Mouse (Mus musculus): Measurements from ENCODE around the gene Dpp8.
"Not testable (repeated sequence)": the region's sequence is repeated elsewhere in the genome, so short reads cannot be mapped to it uniquely, and the experiment has no call there.

The Dpp8 gene

GRCm38 (mm10) chr9:65021887-65022579 is 10.2 kb upstream of the Dpp8 start:
- no peak for DNase-seq (ENCODE audit: low spot score)

- no peak for DNase-seq (ENCODE audit: low spot score)
These were observed 9.6 kb upstream of the Dpp8 start for GRCm38 (mm10) chr9:65022580-65023135.

GRCm38 (mm10) chr9:65023447-65023846 is 8.8 kb upstream of the Dpp8 start:
- DNase-seq (ENCODE audit: low spot score) = no peak

DNA sequence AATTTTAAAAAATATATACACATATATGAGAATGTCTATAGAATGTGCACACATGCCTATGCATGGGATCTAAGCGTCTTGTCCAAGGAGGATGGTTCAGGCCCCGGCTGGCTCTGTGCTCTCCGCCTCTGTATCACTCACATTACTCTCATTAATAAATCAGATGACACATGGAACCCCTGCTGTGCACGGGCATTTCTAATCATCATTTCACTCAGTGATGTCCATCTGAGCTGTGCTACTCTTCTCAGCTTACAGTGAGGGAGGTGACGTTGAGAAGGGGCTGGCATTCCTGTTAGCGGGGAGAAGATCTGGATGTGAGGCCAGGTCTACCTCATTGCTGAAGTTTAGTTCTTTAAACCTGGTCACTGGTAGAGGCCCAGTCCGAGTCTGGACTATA is 5.0 kb upstream of the Dpp8 start:
- DNase-seq (ENCODE audit: low spot score) = no peak

DNA sequence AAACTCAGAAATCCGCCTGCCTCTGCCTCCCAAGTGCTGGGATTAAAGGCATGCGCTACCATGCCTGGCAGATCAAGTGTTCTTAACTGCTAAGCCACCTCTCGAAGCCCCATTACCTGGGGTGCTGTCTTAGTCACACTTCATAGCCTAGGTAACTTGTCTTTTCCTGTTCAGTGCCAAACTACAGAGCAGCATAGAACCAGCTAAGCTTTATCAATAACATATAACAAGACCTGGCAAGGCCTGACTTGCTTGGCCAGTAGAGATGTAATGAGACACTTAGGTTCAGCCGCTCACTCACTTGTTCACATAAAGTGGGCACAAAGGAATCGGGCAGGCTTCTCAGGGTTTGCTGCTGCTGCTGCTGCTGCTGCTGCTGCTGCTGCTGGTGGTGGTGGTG is 3.9 kb upstream of the Dpp8 start:
- DNase-seq (ENCODE audit: low spot score) = no peak

DNA sequence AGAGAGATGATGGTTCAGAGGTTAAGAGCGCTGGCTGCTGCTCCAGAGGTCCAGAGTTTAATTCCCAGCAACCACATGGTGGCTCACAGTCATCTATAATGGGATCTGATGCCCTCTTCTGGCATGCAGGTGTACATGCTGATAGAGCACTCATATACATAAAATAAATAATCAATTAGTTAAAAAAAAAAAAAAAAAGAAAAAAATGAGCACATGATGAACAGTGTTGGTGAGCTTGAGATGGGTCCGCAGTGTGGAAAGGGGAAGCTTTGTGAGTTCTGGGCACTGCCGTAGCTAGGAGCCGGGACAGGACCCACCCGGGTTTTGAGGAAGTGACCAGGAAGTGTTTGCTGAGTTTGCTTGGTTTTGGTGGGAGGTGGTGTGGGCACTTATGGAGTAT is 859 bp upstream of the Dpp8 start:
- DNase-seq (ENCODE audit: low spot score) = not testable (repeated sequence)

DNA sequence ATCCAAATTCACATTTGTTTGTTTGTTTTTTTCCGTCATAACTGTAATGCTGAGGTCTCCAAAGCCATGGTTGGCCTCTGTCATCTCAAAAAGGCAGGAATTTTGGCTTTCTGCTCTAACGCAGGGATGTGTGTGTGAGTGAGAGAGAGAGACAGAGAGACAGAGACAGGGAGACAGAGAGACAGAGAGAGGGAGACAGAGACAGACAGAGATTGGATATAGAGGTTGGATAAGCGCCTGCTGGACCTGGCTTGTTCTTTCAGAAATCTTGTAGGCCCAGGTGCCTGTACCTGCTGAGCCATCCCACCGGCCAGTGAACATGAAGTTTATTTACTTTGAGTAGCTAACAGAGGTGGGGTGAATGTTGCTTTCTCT is 333 bp upstream of the Dpp8 start:
- no peak for DNase-seq (ENCODE audit: low spot score)

GRCm38 (mm10) chr9:65036456-65036855 is 4.2 kb downstream of the Dpp8 start:
- no peak for DNase-seq (ENCODE audit: low spot score)

- DNase-seq (ENCODE audit: low spot score) = no peak
These were observed 4.6 kb downstream of the Dpp8 start for GRCm38 (mm10) chr9:65036861-65037260.

DNA sequence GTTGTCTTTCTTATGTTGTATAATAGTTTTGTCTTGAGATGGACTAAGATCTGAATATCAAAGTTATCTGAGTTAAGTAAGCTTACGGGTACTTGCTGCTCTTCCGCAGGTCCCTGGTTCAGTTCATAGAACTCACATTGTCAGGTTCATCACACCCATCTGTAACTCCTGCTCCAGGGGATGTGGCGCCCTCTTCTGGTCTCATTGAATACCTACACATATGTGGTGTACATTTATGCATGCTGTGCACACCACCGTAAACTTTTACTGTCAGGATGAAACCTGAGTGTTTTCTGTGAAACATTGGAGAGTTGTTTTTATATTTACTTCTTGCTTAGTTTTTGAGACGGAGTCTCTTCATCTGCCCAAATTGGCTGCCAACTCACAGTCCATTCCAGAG is 9.2 kb downstream of the Dpp8 start:
- no peak for DNase-seq (ENCODE audit: low spot score)

DNA sequence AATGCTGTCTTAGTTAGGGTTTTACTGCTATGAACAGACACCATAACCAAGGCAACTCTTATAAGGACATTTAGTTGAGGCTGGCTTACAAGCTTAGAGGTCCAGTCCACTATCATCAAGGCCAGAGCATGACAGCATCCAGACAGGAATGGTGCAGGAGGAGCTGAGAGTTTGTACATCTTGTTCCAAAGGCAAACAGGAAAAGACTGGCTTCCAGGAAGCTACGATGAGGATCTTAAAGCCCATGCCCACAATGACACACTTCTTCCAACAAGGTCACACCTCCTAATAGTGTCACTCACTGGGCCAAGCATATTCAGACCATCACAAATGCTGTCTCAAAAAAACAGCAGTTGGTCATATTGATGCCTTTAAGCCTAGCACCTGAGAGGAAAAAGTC is 14.8 kb downstream of the Dpp8 start:
- no peak for DNase-seq (ENCODE audit: low spot score)

DNA sequence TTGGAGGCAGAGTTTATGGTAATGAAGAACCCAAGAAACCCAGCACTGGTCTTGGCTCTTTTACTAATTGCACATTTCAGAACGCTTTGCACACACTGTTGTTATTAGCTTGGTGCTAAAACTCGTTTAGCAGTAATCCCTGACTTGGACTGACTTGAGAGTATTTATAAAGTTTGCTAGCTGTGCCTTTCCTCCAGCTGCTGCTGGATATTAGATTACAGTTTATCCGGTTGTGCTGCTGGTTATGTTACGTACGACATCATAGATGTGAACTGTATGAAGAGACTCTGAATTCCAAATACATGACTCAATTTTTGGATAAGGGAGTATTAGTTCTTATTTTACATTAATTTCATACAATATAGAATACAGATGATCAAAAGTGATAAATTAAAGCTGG is 17.2 kb downstream of the Dpp8 start:
- DNase-seq (ENCODE audit: low spot score) = no peak

DNA sequence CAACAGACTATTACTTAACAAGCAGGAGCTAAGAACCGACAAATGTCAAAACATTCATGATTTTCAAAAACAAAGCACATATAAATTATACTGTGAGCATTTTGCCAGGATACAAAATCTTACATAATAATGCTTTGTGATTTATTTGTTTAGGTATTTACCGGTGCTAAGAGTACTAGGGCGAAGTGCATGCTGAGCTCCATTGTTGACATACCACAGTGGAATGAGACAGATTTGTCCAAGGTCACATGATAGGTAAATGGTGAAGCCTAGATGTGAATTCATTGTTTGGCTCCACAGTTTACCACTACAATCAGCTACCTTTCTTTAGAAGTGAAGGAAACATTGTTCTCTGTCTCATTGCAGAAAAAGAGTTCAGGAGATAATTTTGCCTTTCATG is 18.8 kb downstream of the Dpp8 start:
- no peak for DNase-seq (ENCODE audit: low spot score)

DNA sequence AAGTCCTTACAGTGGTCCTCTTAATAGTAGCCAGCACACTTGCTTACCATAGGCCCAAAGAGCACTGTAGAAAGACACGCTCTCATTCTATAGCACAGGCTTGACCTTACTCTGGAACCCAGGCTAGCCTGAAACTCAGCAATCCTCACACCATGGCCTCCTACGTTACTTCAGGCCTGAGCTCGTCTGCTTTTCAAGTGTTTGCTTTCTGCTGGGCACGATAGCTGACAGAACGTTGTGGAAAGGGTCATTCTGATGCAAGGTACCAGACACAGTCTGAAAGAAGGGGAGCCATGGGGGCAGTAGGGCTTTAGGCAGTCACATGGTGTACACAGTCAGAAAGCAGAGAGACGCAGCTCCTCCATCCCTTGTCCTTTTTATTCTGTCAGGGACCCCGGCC is 32.0 kb downstream of the Dpp8 start:
- DNase-seq (ENCODE audit: low spot score) = no peak

GRCm38 (mm10) chr9:65070587-65070986 is 38.4 kb downstream of the Dpp8 start:
- peak; percentile 80 for DNase-seq (ENCODE audit: low spot score)

DNA sequence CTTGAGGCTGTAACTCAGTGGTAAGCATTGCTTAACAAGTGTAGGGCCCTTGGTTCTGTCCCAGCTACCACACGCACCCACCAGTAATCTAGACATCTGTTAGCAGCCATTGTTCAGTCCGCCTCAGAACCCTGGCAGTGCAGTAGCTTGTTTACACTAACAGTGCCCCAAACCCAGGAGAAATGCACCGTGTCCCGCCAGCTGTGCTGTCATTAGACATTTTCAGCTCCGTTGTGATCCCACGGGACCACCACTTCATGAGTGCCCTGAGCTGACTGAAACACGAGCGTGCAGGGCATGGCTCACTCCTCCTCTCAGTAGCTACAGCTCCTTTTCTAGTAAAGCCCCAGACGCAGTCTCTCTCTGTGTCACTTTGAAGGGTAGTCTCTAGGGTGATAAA is 41.3 kb downstream of the Dpp8 start:
- DNase-seq (ENCODE audit: low spot score) = no peak

- DNase-seq (ENCODE audit: low spot score) = no peak
These were observed 42.0 kb downstream of the Dpp8 start for GRCm38 (mm10) chr9:65074251-65074650.

DNA sequence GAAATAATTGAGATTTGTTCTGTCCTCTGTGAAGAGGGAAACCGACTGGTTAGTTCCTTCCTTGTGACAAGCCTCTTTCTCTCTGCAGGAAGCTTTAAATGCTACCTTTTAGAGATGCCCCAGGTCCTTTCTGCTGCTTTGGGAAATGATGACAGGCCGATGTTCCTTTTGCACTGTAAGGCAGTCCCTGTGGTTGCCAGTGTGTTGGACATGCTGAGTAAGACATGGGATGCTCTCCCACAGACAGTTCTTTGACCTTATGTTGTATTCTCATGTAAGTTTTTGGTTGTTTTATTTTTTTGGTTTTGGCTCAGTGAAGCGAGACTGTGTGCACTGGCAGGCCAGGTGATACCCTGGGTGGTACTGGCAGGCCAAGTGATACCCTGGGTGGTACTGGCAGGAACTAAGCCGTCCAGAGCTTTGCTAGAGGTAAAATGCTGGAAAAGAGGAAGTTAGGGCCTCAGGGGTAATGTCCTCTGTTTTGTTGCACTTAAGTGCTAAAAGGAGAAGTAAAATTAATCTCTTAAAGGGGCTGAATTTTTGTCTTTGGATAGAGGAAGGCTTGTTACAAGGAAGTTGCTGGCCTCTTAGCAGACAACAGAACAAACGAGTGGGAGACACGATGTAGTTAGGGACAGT is 42.8 kb downstream of the Dpp8 start:
- no peak for DNase-seq (ENCODE audit: low spot score)

GRCm38 (mm10) chr9:65077536-65077935 is 45.3 kb downstream of the Dpp8 start:
- DNase-seq (ENCODE audit: low spot score) = no peak

DNA sequence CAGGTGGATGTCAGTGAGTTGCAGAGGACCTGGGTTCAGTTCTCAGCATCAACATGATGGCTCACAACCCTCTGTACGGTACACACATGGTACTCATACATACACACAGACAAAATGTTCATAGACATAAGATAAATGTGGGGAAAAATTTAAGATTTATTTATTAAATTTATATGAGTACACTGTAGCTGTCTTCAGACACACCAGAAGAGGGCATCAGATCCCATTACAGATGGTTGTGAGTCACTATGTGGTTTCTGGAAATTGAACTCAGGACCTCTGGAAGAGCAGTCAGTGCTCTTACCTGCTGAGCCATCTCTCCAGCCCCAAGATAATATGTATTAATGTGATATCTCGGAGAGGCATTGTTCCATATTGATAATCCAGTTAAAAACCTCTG is 47.9 kb downstream of the Dpp8 start:
- DNase-seq (ENCODE audit: low spot score) = not testable (repeated sequence)

GRCm38 (mm10) chr9:65083075-65083765 is 51.0 kb downstream of the Dpp8 start:
- DNase-seq (ENCODE audit: low spot score) = no peak

- no peak for DNase-seq (ENCODE audit: low spot score)
These were observed 52.1 kb downstream of the Dpp8 start for GRCm38 (mm10) chr9:65084198-65084807.

DNA sequence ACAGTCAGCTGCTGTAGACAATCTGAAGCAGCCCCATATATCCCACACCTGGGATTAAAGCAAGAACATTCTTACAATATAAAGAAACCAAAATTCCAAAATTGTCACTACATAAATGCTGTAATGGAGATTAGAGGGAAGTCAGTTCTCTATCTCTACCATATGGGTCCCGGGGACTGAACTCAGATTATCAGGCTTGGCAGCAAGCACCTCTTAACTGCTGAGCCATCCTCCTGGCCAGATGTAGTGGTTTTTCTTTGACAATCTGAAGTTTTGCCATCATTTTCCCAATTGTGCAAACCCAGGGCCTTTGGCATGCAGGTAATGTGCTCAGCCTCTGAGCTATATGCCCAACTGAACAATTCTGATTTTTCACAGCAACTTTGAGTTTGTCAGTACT is 53.1 kb downstream of the Dpp8 start:
- DNase-seq (ENCODE audit: low spot score) = no peak
